Mouse (Mus musculus) C2C12 (cell line): ENCODE data around the gene Rbms3.

Experiments used
- CTCF ChIP-seq: IDR thresholded peaks from one replicate; pipeline ENCODE4 v1.5.1; 2011; ENCODE audit not compliant: control insufficient read depth, insufficient read depth, insufficient read length
- USF1 ChIP-seq: IDR thresholded peaks from one replicate; pipeline ENCODE4 v1.6.1; 2011; ENCODE audit warnings: low read depth, mild to moderate bottlenecking, control low read depth, moderate library complexity

DNA sequence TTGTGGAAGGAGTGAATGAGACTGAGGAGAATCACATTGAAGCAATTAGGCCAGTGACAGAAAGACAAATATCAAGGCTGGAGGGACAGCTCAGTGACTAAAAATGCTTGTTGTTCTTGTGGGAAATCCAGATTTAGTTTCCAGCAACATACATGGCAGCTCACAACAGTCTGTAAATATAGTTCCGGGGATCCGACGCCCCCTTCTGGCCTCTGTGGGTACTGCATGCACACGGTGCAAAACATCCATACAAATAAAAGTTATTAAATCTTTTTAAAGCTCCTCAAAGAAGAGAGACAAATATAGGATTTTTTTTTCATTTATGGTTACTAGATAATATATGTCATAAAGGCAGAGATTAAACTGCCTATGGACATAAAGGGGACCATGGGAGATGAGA is 722.8 kb downstream of the Rbms3 start:
- no peak for TF ChIP-seq CTCF
- no peak for TF ChIP-seq USF1
